Comparison of ENCODE assay signal across 8 mouse cellular contexts in the genomic region with DNA sequence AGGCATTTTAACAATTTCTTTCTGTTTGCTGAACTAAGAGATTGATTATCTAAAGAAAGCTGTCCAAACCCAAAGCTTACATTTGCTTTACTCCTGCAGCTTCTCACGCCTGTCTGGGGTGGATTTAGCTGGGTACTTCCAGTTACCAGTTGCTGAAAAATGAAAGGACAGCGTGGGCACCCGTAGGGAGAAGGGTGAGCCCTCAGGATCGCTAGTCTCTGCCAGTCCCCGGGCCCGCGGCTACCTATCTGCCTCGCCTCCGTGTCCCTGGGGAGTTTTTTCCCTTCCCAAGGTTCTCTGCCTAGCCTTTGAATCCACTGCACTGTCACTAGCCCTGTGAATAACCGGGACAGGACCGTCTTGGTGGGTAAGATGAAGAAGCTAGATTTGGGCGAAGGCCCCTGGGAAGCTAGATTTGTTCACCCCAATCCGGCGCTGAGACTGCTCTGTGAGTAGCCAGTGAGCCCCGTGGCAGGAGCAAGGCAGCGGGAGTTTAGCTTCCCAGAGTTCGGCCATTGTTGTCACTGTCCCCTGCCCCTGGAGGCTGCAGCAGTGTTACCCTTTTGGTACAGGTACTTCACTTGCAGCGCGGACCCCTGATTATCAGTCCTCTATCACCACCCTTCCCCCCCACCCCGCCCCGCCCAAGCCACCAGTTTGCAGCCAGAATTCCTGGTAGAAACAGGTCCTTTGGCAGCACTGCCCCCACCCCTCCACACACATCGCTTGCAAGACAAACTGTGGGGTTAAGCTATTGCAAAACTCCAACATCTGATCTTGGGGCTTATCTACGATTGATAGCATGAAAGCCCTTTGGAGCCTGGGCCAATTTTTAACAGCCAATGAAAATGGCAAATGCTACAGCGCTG. TPM values are rescaled to one million over a fixed set of nuclear protein-coding genes. Genes with fewer than 3 reads are reported as not detected.
DNase-seq lines count a peak whose midpoint lies in the region; ATAC-seq lines count a peak whose summit lies in the region.

No protein-coding gene starts in this region.

- peak; percentile 60 for ATAC-seq in embryonic facial prominence, embryonic 14.5 days (ENCODE audit: low read depth)
- peak; percentile 69; the same call in 1 of the 2 replicates for ATAC-seq in hindbrain, embryonic 15.5 days (ENCODE audit: low FRiP score, low read depth)
- no peak for ATAC-seq in limb, embryonic 12.5 days (ENCODE audit: insufficient number of reproducible peaks, insufficient read depth, low FRiP score, low TSS enrichment, low read depth)
- ATAC-seq in midbrain, embryonic 13.5 days: peak; percentile 66

- H3K4me2 ChIP-seq in embryonic facial prominence, embryonic 14.5 days (ENCODE audit: low read depth, low read length): peak overlapping the region; percentile 60
- peak overlapping the region; percentile 64 for H3K4me2 ChIP-seq in hindbrain, embryonic 15.5 days
- H3K4me2 ChIP-seq in limb, embryonic 12.5 days: peak overlapping the region; percentile 58
- H3K4me2 ChIP-seq in midbrain, embryonic 13.5 days (replicated peaks): peak overlapping the region; percentile 60

- H3K36me3 ChIP-seq in embryonic facial prominence, embryonic 14.5 days (ENCODE audit: control insufficient read depth, insufficient read depth, low read length): no peaks in the 10 kb centered on the region
- H3K36me3 ChIP-seq in hindbrain, embryonic 15.5 days: no peaks in the 10 kb centered on the region
- H3K36me3 ChIP-seq in limb, embryonic 12.5 days: no peaks in the 10 kb centered on the region
- no peaks in the 10 kb centered on the region for H3K36me3 ChIP-seq in midbrain, embryonic 13.5 days

- peak; percentile 28 for DNase-seq in MN1 (ENCODE audit: low spot score)
- peak; percentile 63 for DNase-seq in adrenal gland, postnatal 14 days
- DNase-seq in embryonic facial prominence, embryonic 14.5 days (ENCODE audit: low spot score): peak; percentile 34
- DNase-seq in spleen, postnatal 14 days (ENCODE audit: low spot score in 2 of 2): no peak
- no peak for DNase-seq in urinary bladder, postnatal 10 days (ENCODE audit: low spot score)

- no peaks in the 10 kb centered on the region for H3K27me3 ChIP-seq in embryonic facial prominence, embryonic 14.5 days (replicated peaks; ENCODE audit: control insufficient read depth, insufficient read depth, low read length)
- H3K27me3 ChIP-seq in hindbrain, embryonic 15.5 days: no peaks in the 10 kb centered on the region
- no peaks in the 10 kb centered on the region for H3K27me3 ChIP-seq in limb, embryonic 12.5 days
- H3K27me3 ChIP-seq in midbrain, embryonic 13.5 days: no peaks in the 10 kb centered on the region

- 25% methylated on average over 22 of the region's 24 CpGs for WGBS in embryonic facial prominence, embryonic 14.5 days
- WGBS in hindbrain, embryonic 15.5 days: 24% methylated on average over 24 of the region's 24 CpGs
- 23% methylated on average over 24 of the region's 24 CpGs for WGBS in limb, embryonic 12.5 days
- WGBS in midbrain, embryonic 13.5 days: 29% methylated on average over 24 of the region's 24 CpGs

- H3K4me3 ChIP-seq in embryonic facial prominence, embryonic 14.5 days (ENCODE audit: low read depth, low read length): peak overlapping the region; percentile 34
- H3K4me3 ChIP-seq in hindbrain, embryonic 15.5 days: peak overlapping the region; percentile 39
- peak overlapping the region; percentile 34 for H3K4me3 ChIP-seq in limb, embryonic 12.5 days (replicated peaks)
- peak overlapping the region; percentile 41 for H3K4me3 ChIP-seq in midbrain, embryonic 13.5 days (replicated peaks)

- H3K27ac ChIP-seq in embryonic facial prominence, embryonic 14.5 days (replicated peaks; ENCODE audit: low read depth, low read length): no peak overlapping the region
- H3K27ac ChIP-seq in hindbrain, embryonic 15.5 days (replicated peaks): no peak overlapping the region
- no peak overlapping the region for H3K27ac ChIP-seq in limb, embryonic 12.5 days
- no peak overlapping the region for H3K27ac ChIP-seq in midbrain, embryonic 13.5 days

- H3K9ac ChIP-seq in embryonic facial prominence, embryonic 14.5 days (ENCODE audit: low read depth, low read length): peak overlapping the region; percentile 56; the same call in 1 of the 2 replicates
- H3K9ac ChIP-seq in hindbrain, embryonic 15.5 days: peak overlapping the region; percentile 25; the same call in 1 of the 2 replicates
- H3K9ac ChIP-seq in limb, embryonic 12.5 days (replicated peaks): 0 out of 2 replicates have a peak overlapping the region, but pooled peaks have one; percentile 35
- peak overlapping the region; percentile 63 for H3K9ac ChIP-seq in midbrain, embryonic 13.5 days (replicated peaks)

- H3K4me1 ChIP-seq in embryonic facial prominence, embryonic 14.5 days (ENCODE audit: control insufficient read depth, insufficient read depth, low read length): no peaks in the 10 kb centered on the region
- no peaks in the 10 kb centered on the region for H3K4me1 ChIP-seq in hindbrain, embryonic 15.5 days (replicated peaks)
- H3K4me1 ChIP-seq in limb, embryonic 12.5 days (replicated peaks): no peaks in the 10 kb centered on the region
- H3K4me1 ChIP-seq in midbrain, embryonic 13.5 days (replicated peaks): no peaks in the 10 kb centered on the region

- H3K9me3 ChIP-seq in embryonic facial prominence, embryonic 14.5 days (ENCODE audit: control insufficient read depth, low read length): no peaks in the 10 kb centered on the region
- H3K9me3 ChIP-seq in hindbrain, embryonic 15.5 days: no peaks in the 10 kb centered on the region
- H3K9me3 ChIP-seq in limb, embryonic 12.5 days: no peaks in the 10 kb centered on the region
- no peaks in the 10 kb centered on the region for H3K9me3 ChIP-seq in midbrain, embryonic 13.5 days

RNA-seq across cellular contexts. Expression of a gene that starts 1.3 kb away (rescaled TPM):
- total RNA-seq in adrenal gland, postnatal 14 days (2021): 3.6 and 82.0 TPM in 2 replicates
- 0.33 and 0.38 TPM in 2 replicates for polyA plus RNA-seq in embryonic facial prominence, embryonic 14.5 days (2014; fragmentation: Nextera tagmentation; extraction: Ambion mirVana)
- 0.45 and 0.67 TPM in 2 replicates for polyA plus RNA-seq in hindbrain, embryonic 15.5 days (2015; fragmentation: Nextera tagmentation; extraction: Ambion mirVana)
- polyA plus RNA-seq in limb, embryonic 12.5 days (2016; fragmentation: Nextera tagmentation; extraction: Ambion mirVana): 0.54 and 0.91 TPM in 2 replicates
- 0.12 and 0.32 TPM in 2 replicates for polyA plus RNA-seq in midbrain, embryonic 13.5 days (2015; fragmentation: Nextera tagmentation; extraction: Ambion mirVana)

Comparison
In these comparisons a context has a peak if more than half of its experiments do, and no peak if none do; other contexts are left out.
1. DNase-seq: peak in MN1 (single experiment), adrenal gland, postnatal 14 days (single experiment) and embryonic facial prominence, embryonic 14.5 days (single experiment); none in spleen, postnatal 14 days (0 of 2) and urinary bladder, postnatal 10 days (single experiment).
2. Peak in every context shown above with its lines, with median percentiles within 50 percentile points of each other: H3K4me2 ChIP-seq, H3K4me3 ChIP-seq and H3K9ac ChIP-seq.